Mouse (Mus musculus): ENCODE data around the gene Ccdc187.

GRCm38 (mm10) chr2:26300161-26300807 is 5.9 kb upstream of the Ccdc187 start:
- no peak for TF ChIP-seq CTCF (conservative IDR thresholded peaks at IDR 0.05; ENCODE audit: insufficient read depth, insufficient read length, low read depth, low read length)
- no peak for TF ChIP-seq POLR2A (IDR thresholded peaks at IDR 0.05; ENCODE audit: low read depth, low read length)

Data from kidney, adult 2 months (tissue).